Mouse (Mus musculus) midbrain, postnatal 0 days (tissue): ENCODE measurements around the gene Atp6v0c. TPM values are rescaled to one million over a fixed set of nuclear protein-coding genes. Genes with fewer than 3 reads are reported as not detected.

Experiments used
- ATAC-seq: fragments of 200-750 bp; cut with Nextera tagmentation; 2 replicates; pipeline ENCODE4 v1.8.0; 2017; ENCODE audit warnings: moderate number of reproducible peaks, mild to moderate bottlenecking, moderate TSS enrichment, moderate library complexity; ENCODE audit not compliant: low FRiP score
- DNase-seq: peaks from one replicate; pipeline ENCODE4 v3.0.0-alpha.2; 2015; ENCODE audit warnings: low spot score
- H3K27ac ChIP-seq: fragments of 300-500 bp; sonication (generic); 2 replicates; pipeline ENCODE4 v1.5.1; 2014; ENCODE audit warnings: low read depth, mild to moderate bottlenecking, low read length, mixed read lengths
- H3K27me3 ChIP-seq: fragments of 300-500 bp; sonication (generic); 2 replicates; pipeline ENCODE4 v1.6.1; 2014; ENCODE audit warnings: low read length, control low read depth, mixed read lengths; ENCODE audit not compliant: insufficient read depth
- H3K36me3 ChIP-seq: fragments of 300-500 bp; sonication (generic); 2 replicates; pipeline ENCODE4 v1.6.1; 2014; ENCODE audit warnings: low read length, control low read depth, mixed read lengths; ENCODE audit not compliant: insufficient read depth
- H3K4me1 ChIP-seq: fragments of 300-500 bp; sonication (generic); 2 replicates; pipeline ENCODE4 v1.6.1; 2014; ENCODE audit warnings: mild to moderate bottlenecking, control low read depth, antibody characterized with exemption, low read length, mixed read lengths; ENCODE audit not compliant: insufficient read depth
- H3K4me2 ChIP-seq: fragments of 300-500 bp; sonication (generic); 2 replicates; pipeline ENCODE4 v1.6.1; 2014; ENCODE audit warnings: low read depth, mild to moderate bottlenecking, low read length, mixed read lengths; ENCODE audit not compliant: poor library complexity, severe bottlenecking
- H3K4me3 ChIP-seq: fragments of 300-500 bp; sonication (generic); 2 replicates; pipeline ENCODE4 v1.5.1; 2014; ENCODE audit warnings: low read depth, mild to moderate bottlenecking, low read length, moderate library complexity
- H3K9ac ChIP-seq: fragments of 300-500 bp; sonication (generic); replicated peaks from 2 replicates; pipeline ENCODE4 v1.6.1; 2014; ENCODE audit warnings: mild to moderate bottlenecking, low read length, moderate library complexity, mixed read lengths; ENCODE audit not compliant: poor library complexity, severe bottlenecking
- H3K9me3 ChIP-seq: fragments of 300-500 bp; sonication (generic); 2 replicates; pipeline ENCODE4 v1.6.1; 2016; ENCODE audit warnings: low read length, control low read depth
- CTCF ChIP-seq: IDR thresholded peaks from 2 replicates; pipeline ENCODE4 v1.5.1; 2016; ENCODE audit warnings: antibody characterized with exemption, mild to moderate bottlenecking
- WGBS: fragments of 180-500 bp; shearing (Covaris S2); extraction: QIAGEN DNeasy Blood & Tissue Kit; methylation state at CpG from one replicate; pipeline ENCODE4 v1.1.7; 2014; 5-methylcytosine and 5-hydroxymethylcytosine counted together
- polyA plus RNA-seq: library from polyadenylated mRNA; unstranded; fragments of >200 nt; fragmentation: Nextera tagmentation; extraction: Ambion mirVana; gene quantifications from 2 replicates; pipeline ENCODE4 v1.2.1, GENCODE M21; 2015
- total RNA-seq: library from RNA; depleted of rRNA; stranded (reverse); fragments of >200 nt; gene quantifications from 2 replicates; pipeline ENCODE4 v1.2.3, GENCODE M21; 2014

The Atp6v0c gene
- total and polyA plus RNA-seq, 2 experiments from 2014 or later: 771 to 2,426 TPM

- Histone ChIP-seq H3K27me3 (no peaks in the 10 kb centered on the region), H3K4me2 (no peak overlapping the region), H3K27ac (no peak overlapping the region), H3K36me3 (peaks cover 16% of the 10 kb centered on the region), H3K4me1 (peaks cover 1% of the 10 kb centered on the region), H3K9me3 (no peaks in the 10 kb centered on the region), H3K9ac (no peak overlapping the region), H3K4me3 (no peak overlapping the region)
- no peak for DNase-seq
- 94% methylated on average over 4 of the region's 4 CpGs for WGBS
- ATAC-seq: no peak
- no peak for TF ChIP-seq CTCF
Observed at GRCm38 (mm10) chr17:24157526-24157925, 12.0 kb downstream of the Atp6v0c start.

DNA sequence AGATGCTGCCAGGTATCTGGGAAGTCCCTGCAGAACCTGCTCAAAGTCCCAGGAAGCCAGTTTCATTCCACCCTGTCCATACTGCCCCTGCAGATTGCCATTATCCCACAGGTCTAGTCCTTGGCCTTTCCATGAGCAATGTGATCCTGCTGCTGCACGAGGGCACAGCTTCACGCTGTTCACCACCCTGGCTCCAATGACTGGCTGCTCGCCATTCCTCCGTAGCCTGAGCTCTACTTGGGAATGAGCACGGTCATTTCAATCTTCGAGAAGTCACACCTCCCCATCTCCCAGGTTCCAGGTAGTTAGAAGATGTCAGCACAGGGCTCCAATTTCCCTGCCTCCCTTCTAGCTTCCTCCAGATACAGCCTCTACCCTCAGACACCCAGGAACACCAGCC is 12.4 kb downstream of the Atp6v0c start:
- Histone ChIP-seq H3K9ac (no peak overlapping the region), H3K4me3 (no peak overlapping the region), H3K4me1 (peaks cover 4% of the 10 kb centered on the region; the same call in 1 of the 2 replicates), H3K27me3 (no peaks in the 10 kb centered on the region), H3K4me2 (no peak overlapping the region), H3K36me3 (peaks cover 16% of the 10 kb centered on the region), H3K27ac (no peak overlapping the region), H3K9me3 (no peaks in the 10 kb centered on the region)
- ATAC-seq (no peak), DNase-seq (no peak)
- TF ChIP-seq CTCF: no peak
- 91% methylated on average over 6 of the region's 6 CpGs for WGBS

DNA sequence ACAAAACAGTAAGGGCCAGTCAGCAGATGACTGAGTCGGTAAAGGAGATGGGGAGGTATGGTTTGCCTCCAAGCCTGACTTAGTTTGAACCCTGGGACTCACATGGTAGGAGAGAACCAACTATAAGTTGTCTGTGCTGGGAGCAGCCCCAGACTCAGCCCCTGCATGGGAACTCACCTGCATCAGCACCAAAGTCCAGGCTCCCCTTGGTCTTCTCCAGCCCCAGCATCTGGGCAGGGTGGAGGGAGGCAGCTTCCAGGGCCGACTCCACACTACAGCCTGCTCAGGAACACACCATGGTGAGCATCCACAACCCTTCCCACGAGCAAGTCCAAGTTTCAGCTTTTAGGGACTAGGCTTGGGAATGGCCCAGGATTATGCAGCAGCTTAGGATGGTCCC is 13.1 kb downstream of the Atp6v0c start:
- Histone ChIP-seq H3K36me3 (peaks cover 16% of the 10 kb centered on the region), H3K9me3 (no peaks in the 10 kb centered on the region), H3K4me3 (no peak overlapping the region), H3K4me2 (no peak overlapping the region), H3K27me3 (no peaks in the 10 kb centered on the region), H3K9ac (no peak overlapping the region), H3K4me1 (peaks cover 5% of the 10 kb centered on the region; the same call in 1 of the 2 replicates), H3K27ac (no peak overlapping the region)
- TF ChIP-seq CTCF: no peak
- 85% methylated on average over 3 of the region's 3 CpGs for WGBS
- no peak for DNase-seq
- ATAC-seq: no peak

- Histone ChIP-seq H3K4me2 (no peak overlapping the region), H3K27me3 (no peaks in the 10 kb centered on the region), H3K9me3 (no peaks in the 10 kb centered on the region), H3K4me3 (no peak overlapping the region), H3K27ac (no peak overlapping the region), H3K9ac (no peak overlapping the region), H3K4me1 (peaks cover 5% of the 10 kb centered on the region; the same call in 1 of the 2 replicates), H3K36me3 (peaks cover 16% of the 10 kb centered on the region)
- DNase-seq (no peak), ATAC-seq (no peak)
- no peak for TF ChIP-seq CTCF
- WGBS: 92% methylated on average over 9 of the region's 9 CpGs
Observed at GRCm38 (mm10) chr17:24155742-24156141, 13.8 kb downstream of the Atp6v0c start.

DNA sequence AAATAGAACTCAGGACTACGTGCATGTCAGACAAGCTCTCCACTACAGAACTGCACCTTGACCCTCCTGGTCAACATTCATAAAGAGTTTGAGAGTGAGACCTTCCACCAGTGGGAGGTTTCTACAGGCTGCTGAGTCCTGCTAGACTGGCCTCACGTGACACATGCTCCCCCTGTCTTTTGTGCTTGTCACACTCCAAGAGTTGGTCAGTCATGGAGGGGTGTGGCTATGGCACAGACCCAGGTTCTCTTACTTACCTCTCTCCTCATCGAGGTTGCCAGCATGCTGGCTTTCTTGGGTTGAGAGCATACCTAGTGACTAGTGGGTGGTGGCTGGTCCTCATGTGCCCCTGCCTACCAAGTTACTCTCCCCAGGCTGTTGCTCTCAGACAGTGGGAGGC is 15.0 kb downstream of the Atp6v0c start:
- no peaks in the 10 kb centered on the region for H3K9me3 ChIP-seq
- peaks cover 5% of the 10 kb centered on the region; the same call in 1 of the 2 replicates for H3K4me1 ChIP-seq
- no peak overlapping the region for H3K4me2 ChIP-seq
- no peak overlapping the region for H3K4me3 ChIP-seq
- H3K36me3 ChIP-seq: peaks cover 16% of the 10 kb centered on the region
- no peaks in the 10 kb centered on the region for H3K27me3 ChIP-seq
- DNase-seq (no peak), ATAC-seq (no peak)
- WGBS: 71% methylated on average over 3 of the region's 3 CpGs
- H3K27ac ChIP-seq: no peak overlapping the region
- no peak for TF ChIP-seq CTCF
- no peak overlapping the region for H3K9ac ChIP-seq

GRCm38 (mm10) chr17:24151890-24152563 is 17.5 kb downstream of the Atp6v0c start:
- peaks cover 9% of the 10 kb centered on the region; the same call in 1 of the 2 replicates for H3K36me3 ChIP-seq
- DNase-seq: peak; percentile 80
- no peak overlapping the region; the same call in 1 of the 2 replicates for H3K9ac ChIP-seq
- peak overlapping the region; percentile 63 for H3K4me2 ChIP-seq
- peak overlapping the region; percentile 27 for H3K4me3 ChIP-seq
- WGBS: 1% methylated on average over 26 of the region's 26 CpGs
- H3K27ac ChIP-seq: no peak overlapping the region
- ATAC-seq: peak; percentile 76
- TF ChIP-seq CTCF: peak; percentile 88
- H3K9me3 ChIP-seq: no peaks in the 10 kb centered on the region
- H3K27me3 ChIP-seq: no peaks in the 10 kb centered on the region
- H3K4me1 ChIP-seq: peaks cover 5% of the 10 kb centered on the region; the same call in 1 of the 2 replicates
